Mouse (Mus musculus): ENCODE measurements around the gene Psmd2.

The Psmd2 gene

GRCm38 (mm10) chr16:20700036-20700435, 48.6 kb downstream of the Psmd2 start:
- peak; percentile 47; the same call in 1 of the 2 replicates for ATAC-seq (ENCODE audit: insufficient number of reproducible peaks, low FRiP score, low TSS enrichment)

- ATAC-seq (ENCODE audit: insufficient number of reproducible peaks, low FRiP score, low TSS enrichment): no peak
These were observed 49.9 kb downstream of the Psmd2 start for GRCm38 (mm10) chr16:20701316-20701715.

GRCm38 (mm10) chr16:20701729-20702521, 50.5 kb downstream of the Psmd2 start:
- no peak for ATAC-seq (ENCODE audit: insufficient number of reproducible peaks, low FRiP score, low TSS enrichment)

GRCm38 (mm10) chr16:20702522-20702893, 51.1 kb downstream of the Psmd2 start:
- ATAC-seq (ENCODE audit: insufficient number of reproducible peaks, low FRiP score, low TSS enrichment): no peak

GRCm38 (mm10) chr16:20703071-20703470, 51.6 kb downstream of the Psmd2 start:
- no peak for ATAC-seq (ENCODE audit: insufficient number of reproducible peaks, low FRiP score, low TSS enrichment)

- ATAC-seq (ENCODE audit: insufficient number of reproducible peaks, low FRiP score, low TSS enrichment): no peak
These were observed 52.4 kb downstream of the Psmd2 start for GRCm38 (mm10) chr16:20703699-20704400.

- peak; percentile 18; the same call in 1 of the 2 replicates for ATAC-seq (ENCODE audit: insufficient number of reproducible peaks, low FRiP score, low TSS enrichment)
These were observed 54.3 kb downstream of the Psmd2 start for GRCm38 (mm10) chr16:20705786-20706185.

- no peak for ATAC-seq (ENCODE audit: insufficient number of reproducible peaks, low FRiP score, low TSS enrichment)
These were observed 55.1 kb downstream of the Psmd2 start for GRCm38 (mm10) chr16:20706407-20707055.

GRCm38 (mm10) chr16:20708220-20708938, 56.9 kb downstream of the Psmd2 start:
- ATAC-seq (ENCODE audit: insufficient number of reproducible peaks, low FRiP score, low TSS enrichment): no peak

GRCm38 (mm10) chr16:20708939-20709734, 57.7 kb downstream of the Psmd2 start:
- ATAC-seq (ENCODE audit: insufficient number of reproducible peaks, low FRiP score, low TSS enrichment): no peak

- no peak for ATAC-seq (ENCODE audit: insufficient number of reproducible peaks, low FRiP score, low TSS enrichment)
These were observed 58.9 kb downstream of the Psmd2 start for GRCm38 (mm10) chr16:20710370-20710769.

- ATAC-seq (ENCODE audit: insufficient number of reproducible peaks, low FRiP score, low TSS enrichment): no peak
These were observed 59.4 kb downstream of the Psmd2 start for GRCm38 (mm10) chr16:20710810-20711209.

GRCm38 (mm10) chr16:20712190-20712589, 60.7 kb downstream of the Psmd2 start:
- no peak for ATAC-seq (ENCODE audit: insufficient number of reproducible peaks, low FRiP score, low TSS enrichment)

- ATAC-seq (ENCODE audit: insufficient number of reproducible peaks, low FRiP score, low TSS enrichment): no peak
These were observed 61.4 kb downstream of the Psmd2 start for GRCm38 (mm10) chr16:20712889-20713288.

All from cerebellum, adult (tissue).